Mouse (Mus musculus) E14TG2a.4 (cell line): ENCODE data around the gene Olfr172.

Source experiments
- CTCF ChIP-seq: conservative IDR thresholded peaks from 2 replicates; pipeline ENCODE4 v1.5.1; 2014; ENCODE audit warnings: low read length
- POU5F1 ChIP-seq: IDR thresholded peaks from 2 replicates; pipeline ENCODE4 v1.6.1; 2014; ENCODE audit warnings: low read length, borderline replicate concordance

GRCm38 (mm10) chr16:58728176-58728671 is 34.8 kb downstream of the Olfr172 start:
- TF ChIP-seq CTCF: no peak
- TF ChIP-seq POU5F1: no peak
